Comparison of ENCODE assay signal across 10 mouse cellular contexts in genomic region chr6:128375192-128375591, GRCm38 (mm10). TPM values are rescaled to one million over a fixed set of nuclear protein-coding genes. Genes with fewer than 3 reads are reported as not detected.
DNase-seq lines count a peak whose midpoint lies in the region; ATAC-seq and TF ChIP-seq lines count a peak whose summit lies in the region.
"Had no signal": no experiment of that assay in that cellular context is flagged by ENCODE, and none has a peak within 500 bp of the region (broad histone marks: within the 10 kb centered on the region; RNA-seq: fewer than 3 reads in every experiment).

Gene Tex52 (plus strand): TSS chr6:128375456.
Gene Gm44596 (plus strand): TSS chr6:128375503.

- H3K4me3 ChIP-seq in left cerebral cortex, adult 2 months: no peak within 1 kb of the TSS
- H3K4me3 ChIP-seq in hindbrain, embryonic 16.5 days (ENCODE audit: low read length): no peak within 1 kb of the TSS
- no peak within 1 kb of the TSS for H3K4me3 ChIP-seq in midbrain, embryonic 12.5 days
- H3K4me3 ChIP-seq: erythroblast, embryonic 14.5 days; liver, embryonic 15.5 days had no signal

- WGBS in hindbrain, embryonic 16.5 days: 22% methylated on average over 6 of the region's 6 CpGs
- 7% methylated on average over 6 of the region's 6 CpGs for WGBS in midbrain, embryonic 12.5 days

- H3K36me3 ChIP-seq in hindbrain, embryonic 16.5 days (ENCODE audit: control insufficient read depth, insufficient read depth, low read length): no peaks in the 10 kb centered on the region
- peaks cover 56% of the 10 kb centered on the region for H3K36me3 ChIP-seq in midbrain, embryonic 12.5 days

- peak; percentile 87 for ATAC-seq in hindbrain, embryonic 16.5 days
- ATAC-seq in midbrain, embryonic 12.5 days (ENCODE audit: low FRiP score, low read depth): peak; percentile 88

- no peak for TF ChIP-seq CTCF in left cerebral cortex, adult 2 months (IDR thresholded peaks at IDR 0.05)

- no peaks in the 10 kb centered on the region for H3K27me3 ChIP-seq in hindbrain, embryonic 16.5 days (replicated peaks; ENCODE audit: control insufficient read depth, insufficient read depth, low read length)
- no peaks in the 10 kb centered on the region for H3K27me3 ChIP-seq in midbrain, embryonic 12.5 days
- H3K27me3 ChIP-seq: liver, embryonic 15.5 days had no signal

- DNase-seq in left cerebral cortex, adult 2 months (ENCODE audit: extremely low spot score in 1 of 2, low spot score in 2 of 2): no peak
- DNase-seq in left cerebral cortex, adult 11 months (ENCODE audit: low spot score): no peak
- DNase-seq in gastrocnemius, postnatal 10 days: peak; percentile 22
- DNase-seq in urinary bladder, postnatal 14 days (ENCODE audit: low spot score): no peak
- no peak for DNase-seq in thymus, adult 18-20 months
- DNase-seq in urinary bladder, postnatal 10 days (ENCODE audit: low spot score): no peak

- peaks cover 5% of the 10 kb centered on the region; the same call in 1 of the 2 replicates for H3K4me1 ChIP-seq in hindbrain, embryonic 16.5 days (ENCODE audit: control insufficient read depth, insufficient read depth, low read depth, low read length)
- peaks cover 14% of the 10 kb centered on the region for H3K4me1 ChIP-seq in midbrain, embryonic 12.5 days
- H3K4me1 ChIP-seq: liver, embryonic 15.5 days had no signal

- intact Hi-C loops in left cerebral cortex, adult 2 months (cut with DNase I): no loop called here

- H3K4me2 ChIP-seq in hindbrain, embryonic 16.5 days (ENCODE audit: low read length): peak within 1 kb of the TSS; percentile 22; the same call in 1 of the 2 replicates
- no peak within 1 kb of the TSS for H3K4me2 ChIP-seq in midbrain, embryonic 12.5 days (replicated peaks)
- H3K4me2 ChIP-seq: liver, embryonic 15.5 days had no signal

- no peaks in the 10 kb centered on the region for H3K9me3 ChIP-seq in hindbrain, embryonic 16.5 days (ENCODE audit: control insufficient read depth, low read length)
- no peaks in the 10 kb centered on the region for H3K9me3 ChIP-seq in midbrain, embryonic 12.5 days
- H3K9me3 ChIP-seq: liver, embryonic 15.5 days had no signal

- H3K9ac ChIP-seq in hindbrain, embryonic 16.5 days (ENCODE audit: low read depth, low read length): 0 out of 2 replicates have a peak within 1 kb of the TSS, but pooled peaks have one; percentile 24
- peak within 1 kb of the TSS; percentile 25 for H3K9ac ChIP-seq in midbrain, embryonic 12.5 days (replicated peaks)
- H3K9ac ChIP-seq: liver, embryonic 15.5 days had no signal

- peak within 1 kb of the TSS; percentile 63 for H3K27ac ChIP-seq in left cerebral cortex, adult 2 months
- H3K27ac ChIP-seq in hindbrain, embryonic 16.5 days (ENCODE audit: low read depth, low read length): peak within 1 kb of the TSS; percentile 57
- H3K27ac ChIP-seq in midbrain, embryonic 12.5 days (replicated peaks): peak within 1 kb of the TSS; percentile 50
- H3K27ac ChIP-seq: liver, embryonic 15.5 days had no signal

RNA-seq across cellular contexts. Expression of gene Tex52, which starts in this region (rescaled TPM):
- total RNA-seq in left cerebral cortex, adult 2 months (2021): 1 to 10 TPM in 1 of 2 experiments, under 1 TPM in 1; 0.79 to 1.1 TPM
- total RNA-seq in gastrocnemius, postnatal 10 days (2021): under 1 TPM in 1 of 2 experiments, not detected in 1; 0.36 TPM
- polyA plus RNA-seq in hindbrain, embryonic 16.5 days (2015; fragmentation: Nextera tagmentation; extraction: Ambion mirVana): 0.61 and 0.82 TPM in 2 replicates
- polyA plus RNA-seq in midbrain, embryonic 12.5 days (2016; fragmentation: Nextera tagmentation; extraction: Ambion mirVana): 0.55 and 0.71 TPM in 2 replicates

RNA-seq across cellular contexts. Expression of gene Gm44596, which starts in this region (rescaled TPM):
- not detected for total RNA-seq in left cerebral cortex, adult 2 months (2021)
- total RNA-seq in gastrocnemius, postnatal 10 days (2021): not detected
- not detected in 2 replicates for polyA plus RNA-seq in hindbrain, embryonic 16.5 days (2015; fragmentation: Nextera tagmentation; extraction: Ambion mirVana)
- polyA plus RNA-seq in midbrain, embryonic 12.5 days (2016; fragmentation: Nextera tagmentation; extraction: Ambion mirVana): not detected in 2 replicates
- polyA plus RNA-seq: erythroblast, embryonic 14.5 days; liver, embryonic 15.5 days had no signal

Comparison
In these comparisons a context has a peak if more than half of its experiments do, and no peak if none do; other contexts are left out.
1. Peak in DNase-seq in gastrocnemius, postnatal 10 days; RNA of the genes that start here not detected or under 1 TPM.
2. Peak in ATAC-seq, H3K27ac ChIP-seq, H3K9ac ChIP-seq and H3K4me2 ChIP-seq in hindbrain, embryonic 16.5 days; RNA of the genes that start here not detected or under 1 TPM.
3. Peak in ATAC-seq, H3K27ac ChIP-seq and H3K9ac ChIP-seq in midbrain, embryonic 12.5 days; RNA of the genes that start here not detected or under 1 TPM.